Mouse (Mus musculus) heart, postnatal 4 days (tissue): ENCODE results near the gene Pold2. TPM values are rescaled to one million over a fixed set of nuclear protein-coding genes. Genes with fewer than 3 reads are reported as not detected.
"Not testable (repeated sequence)": the region's sequence is repeated elsewhere in the genome, so short reads cannot be mapped to it uniquely, and the experiment has no call there.

ENCODE experiments used
- DNase-seq: peaks from one replicate; pipeline ENCODE4 v3.0.0; 2021
- total RNA-seq, 2 experiments: library from RNA; stranded (reverse); gene quantifications; 2 replicates each; pipeline ENCODE4 v1.2.3; 2021

Gene Pold2
- total RNA-seq, 2 experiments from 2014 or later, result 68.5 to 70.2 TPM

- no peak for DNase-seq
These were observed 19.7 kb upstream of the Pold2 start for GRCm38 (mm10) chr11:5897839-5898238.

DNA sequence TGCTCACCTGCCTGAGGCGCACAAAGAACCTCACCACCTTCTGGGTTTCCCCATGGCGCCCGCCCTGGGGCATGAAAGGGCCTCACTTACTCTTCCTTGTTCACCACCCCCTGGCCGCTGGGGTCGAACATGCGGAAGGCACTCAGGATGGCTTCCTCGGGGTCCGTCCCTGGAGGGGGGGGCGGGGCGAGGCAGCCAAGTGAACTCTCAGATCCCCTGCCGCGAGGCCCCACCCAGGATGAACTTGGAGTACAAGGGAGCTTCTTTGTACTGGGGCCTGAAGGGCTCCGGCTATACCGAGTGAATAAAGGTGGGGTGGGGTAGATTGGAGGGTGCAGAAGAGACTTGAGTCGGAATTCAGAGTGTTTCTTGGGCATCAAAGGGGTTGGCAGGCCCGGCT is 19.1 kb upstream of the Pold2 start:
- DNase-seq, result no peak

DNA sequence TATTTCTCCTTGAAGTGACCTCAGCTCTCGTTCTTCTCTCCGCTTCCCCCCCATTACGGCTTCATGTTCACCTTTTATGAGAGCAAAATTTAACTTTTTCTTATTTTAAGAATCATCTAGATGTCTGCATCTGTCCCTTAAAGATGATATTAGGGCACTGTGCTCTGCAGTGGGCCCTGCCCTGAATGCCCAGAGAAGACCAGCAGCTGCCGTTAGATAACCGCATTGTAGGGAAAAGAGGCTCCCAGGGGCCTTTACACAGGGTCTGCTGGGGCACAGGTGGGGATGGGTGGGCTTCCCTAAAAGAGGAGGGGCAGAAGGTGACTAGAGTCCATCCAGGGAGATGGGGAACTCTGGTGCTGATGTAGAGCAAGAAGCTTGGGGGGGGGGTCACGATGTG is 15.7 kb upstream of the Pold2 start:
- DNase-seq, result no peak

DNA sequence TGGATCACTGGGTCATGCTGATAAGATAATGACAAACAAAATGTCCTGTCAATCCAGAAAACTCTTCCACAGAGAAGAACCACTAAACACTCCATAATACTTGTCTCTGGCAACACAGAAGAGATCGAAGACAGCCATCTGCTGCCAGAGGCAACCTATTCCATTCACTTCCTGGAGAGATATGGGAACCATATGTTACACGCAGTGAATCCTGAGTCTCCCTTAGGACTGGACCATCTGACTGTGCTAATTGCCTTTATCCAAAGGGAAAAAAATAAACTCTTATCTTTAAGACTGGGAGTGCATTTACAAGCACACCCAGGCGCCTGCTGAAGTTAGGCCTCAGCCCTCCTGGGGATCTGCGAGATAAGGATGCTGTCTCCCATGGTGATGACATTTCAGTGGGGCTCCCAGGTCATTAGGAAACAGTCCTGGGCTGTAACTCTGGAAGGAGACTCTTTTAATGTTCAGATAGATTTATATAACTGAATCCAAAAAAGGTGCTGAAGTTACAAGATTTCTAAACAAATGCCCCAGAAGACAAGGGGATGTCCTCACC is 14.8 kb upstream of the Pold2 start:
- no peak for DNase-seq

GRCm38 (mm10) chr11:5892151-5892591 is 14.1 kb upstream of the Pold2 start:
- peak; percentile 34 for DNase-seq

GRCm38 (mm10) chr11:5888563-5888962 is 10.5 kb upstream of the Pold2 start:
- not testable (repeated sequence) for DNase-seq

DNA sequence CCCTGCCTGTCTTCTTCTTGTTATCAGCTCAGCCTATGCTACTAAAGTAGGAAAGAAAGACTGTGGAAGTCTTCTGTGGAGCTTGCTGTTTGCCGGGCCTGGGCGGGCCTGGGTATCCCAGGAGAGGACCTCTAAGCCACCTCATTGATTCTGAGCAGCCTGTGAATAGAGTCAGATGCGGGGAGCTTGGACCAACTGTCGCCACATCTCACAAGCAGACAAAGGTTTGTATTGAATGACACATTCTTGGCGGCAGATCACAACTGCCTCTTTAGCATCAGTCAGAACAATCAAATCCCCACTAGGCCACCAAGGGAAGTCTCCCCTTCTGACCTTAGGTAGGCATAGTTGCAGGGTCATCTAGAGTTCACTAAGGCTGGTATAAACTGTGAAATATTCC is 9.2 kb upstream of the Pold2 start:
- no peak for DNase-seq

- peak; percentile 82 for DNase-seq
These were observed 8.1 kb upstream of the Pold2 start for GRCm38 (mm10) chr11:5886187-5886586.

- DNase-seq, result no peak
These were observed 4.4 kb upstream of the Pold2 start for GRCm38 (mm10) chr11:5882518-5882917.

DNA sequence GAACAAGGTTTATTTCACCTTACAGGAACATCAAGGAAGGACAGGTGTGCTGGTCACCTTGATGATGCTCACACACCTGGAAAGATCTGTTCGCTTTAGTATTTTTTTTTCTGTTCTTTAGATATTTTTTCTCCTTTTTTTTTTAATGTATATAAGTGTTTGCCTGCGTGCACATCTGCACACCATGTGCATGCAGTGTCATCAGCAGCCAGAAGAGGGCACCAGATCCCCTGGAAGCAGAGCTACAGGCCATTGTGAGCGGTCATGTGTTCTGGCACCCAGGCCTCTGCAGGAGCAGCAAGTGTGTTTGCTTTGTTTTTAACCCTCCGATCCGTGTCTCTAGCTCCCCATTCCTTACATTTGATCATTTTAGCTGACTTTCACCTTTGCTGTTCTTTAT is 1.8 kb upstream of the Pold2 start:
- DNase-seq, result peak; percentile 71

GRCm38 (mm10) chr11:5878661-5879060 is 569 bp upstream of the Pold2 start:
- no peak for DNase-seq

- DNase-seq, result no peak
These were observed 671 bp downstream of the Pold2 start for GRCm38 (mm10) chr11:5877421-5877820.

- no peak for DNase-seq
These were observed 4.9 kb downstream of the Pold2 start for GRCm38 (mm10) chr11:5873192-5873591.

- no peak for DNase-seq
These were observed 5.4 kb downstream of the Pold2 start for GRCm38 (mm10) chr11:5872707-5873106.

GRCm38 (mm10) chr11:5870069-5870468 is 8.0 kb downstream of the Pold2 start:
- no peak for DNase-seq

- DNase-seq, result no peak
These were observed 8.8 kb downstream of the Pold2 start for GRCm38 (mm10) chr11:5869331-5869730.

GRCm38 (mm10) chr11:5868324-5868723 is 9.8 kb downstream of the Pold2 start:
- no peak for DNase-seq

GRCm38 (mm10) chr11:5867196-5867595 is 10.9 kb downstream of the Pold2 start:
- DNase-seq, result no peak

- DNase-seq, result no peak
These were observed 15.5 kb downstream of the Pold2 start for GRCm38 (mm10) chr11:5862394-5863105.

- peak; percentile 79 for DNase-seq
These were observed 16.3 kb downstream of the Pold2 start, which contains the start of gene Aebp1 for GRCm38 (mm10) chr11:5861678-5862393. Gene Aebp1, plus strand, starts transcription at chr11:5861947.

DNA sequence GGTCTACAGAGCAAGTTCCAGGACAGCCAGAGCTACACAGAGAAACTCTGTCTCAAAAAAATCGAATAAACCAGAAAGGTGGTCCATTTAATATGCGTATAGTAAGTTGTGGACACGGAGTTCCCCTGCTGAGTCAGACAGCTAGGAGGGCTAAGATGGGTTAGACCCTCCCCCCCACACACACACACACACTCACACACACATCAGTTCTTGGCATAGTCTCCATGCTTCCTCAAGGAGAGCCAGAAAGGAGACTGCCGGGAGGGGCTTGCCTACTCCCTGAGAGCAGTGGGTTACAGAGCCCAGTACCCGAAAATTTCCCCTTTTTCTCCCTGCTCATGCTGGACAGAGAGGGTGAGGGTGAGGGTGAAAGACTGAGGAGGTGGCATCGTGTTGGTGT is 17.5 kb downstream of the Pold2 start:
- DNase-seq, result no peak

DNA sequence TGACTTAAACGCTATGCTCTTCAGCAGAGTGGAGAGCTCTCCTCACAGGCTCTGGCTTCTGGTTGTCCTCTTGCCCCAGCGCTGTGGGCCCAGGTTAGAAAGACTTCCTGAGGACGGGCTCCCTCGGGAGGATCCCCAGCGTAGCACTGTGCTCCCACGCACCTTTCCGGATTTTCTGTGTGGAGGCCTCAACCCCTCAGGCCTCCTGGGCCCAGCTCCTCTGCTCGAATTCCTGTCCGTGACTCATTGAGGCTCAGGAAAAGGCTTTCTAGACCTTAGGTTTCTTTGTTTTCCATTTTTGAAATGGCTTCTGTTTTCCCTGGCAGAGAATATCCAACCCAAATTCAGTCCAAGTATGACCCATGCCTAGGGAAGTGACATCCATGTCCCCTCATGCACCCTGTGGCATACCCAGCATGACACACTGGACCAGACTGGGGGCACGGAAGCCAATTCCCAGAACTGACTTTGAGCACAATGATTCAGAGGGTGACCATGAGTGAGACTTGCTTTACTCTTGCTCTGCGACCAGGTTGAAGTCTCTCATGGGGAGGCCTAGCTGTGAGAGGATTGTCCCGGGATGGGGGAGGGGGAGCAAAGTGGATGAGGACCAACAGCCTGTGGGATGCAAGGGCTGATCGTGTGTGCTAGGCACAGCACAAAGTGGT is 18.1 kb downstream of the Pold2 start:
- no peak for DNase-seq

DNA sequence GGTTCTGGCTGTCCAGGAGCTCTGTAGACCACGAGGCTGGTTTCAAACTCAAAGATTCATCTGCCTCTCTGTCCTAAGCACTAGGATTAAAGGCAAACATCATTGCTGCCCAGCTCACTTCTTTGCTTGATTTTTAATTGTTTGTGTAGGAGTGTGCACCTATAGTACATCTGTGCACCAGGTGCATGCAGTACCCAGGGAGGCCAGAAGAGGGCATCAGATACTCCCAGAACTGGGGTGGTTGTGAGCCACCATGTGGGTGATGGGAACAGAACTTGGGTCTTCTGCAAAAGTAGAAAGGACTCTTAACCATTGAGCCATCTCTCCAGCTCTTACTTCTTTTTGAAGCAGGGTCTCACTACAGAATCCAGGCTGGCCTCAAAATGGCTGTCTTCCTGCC is 19.4 kb downstream of the Pold2 start:
- no peak for DNase-seq
